Mouse (Mus musculus) testis, adult 2 months (tissue): ENCODE data around the gene Orm2. TPM values are rescaled to one million over a fixed set of nuclear protein-coding genes. Genes with fewer than 3 reads are reported as not detected.

Experiments
- H3K27ac ChIP-seq: fragments of 200-500 bp; 2 replicates; pipeline ENCODE4 v1.5.1; 2012; ENCODE audit warnings: low read depth, low read length; ENCODE audit not compliant: control insufficient read depth, insufficient read depth
- H3K27me3 ChIP-seq: fragments of 200-500 bp; 2 replicates; pipeline ENCODE4 v1.6.1; 2012; ENCODE audit warnings: mild to moderate bottlenecking, low read length, moderate library complexity; ENCODE audit not compliant: control insufficient read depth, insufficient read depth
- H3K36me3 ChIP-seq: fragments of 200-500 bp; 2 replicates; pipeline ENCODE4 v1.6.1; 2012; ENCODE audit warnings: mild to moderate bottlenecking, low read length; ENCODE audit not compliant: control insufficient read depth, insufficient read depth
- H3K4me1 ChIP-seq: fragments of 200-500 bp; 2 replicates; pipeline ENCODE4 v1.6.1; 2012; ENCODE audit warnings: low read length; ENCODE audit not compliant: control insufficient read depth, insufficient read depth
- H3K4me3 ChIP-seq: fragments of 200-500 bp; 2 replicates; pipeline ENCODE4 v1.5.1; 2012; ENCODE audit warnings: low read depth, mild to moderate bottlenecking, low read length, moderate library complexity, mixed read lengths; ENCODE audit not compliant: control insufficient read depth
- CTCF ChIP-seq: fragments of 200-500 bp; IDR thresholded peaks from 2 replicates; pipeline ENCODE4 v1.5.1; 2012; ENCODE audit warnings: low read depth, mild to moderate bottlenecking, inconsistent platforms, low read length, moderate library complexity; ENCODE audit not compliant: control insufficient read depth, insufficient read depth, insufficient replicate concordance
- POLR2A ChIP-seq: fragments of 200-500 bp; IDR thresholded peaks from 2 replicates; pipeline ENCODE4 v1.6.1; 2012; ENCODE audit warnings: low read depth, mild to moderate bottlenecking, inconsistent platforms, low read length, moderate library complexity; ENCODE audit not compliant: control insufficient read depth
- polyA plus RNA-seq: library from polyadenylated mRNA; depleted of rRNA; stranded (reverse); fragments of >200 nt; gene quantifications from 2 replicates; pipeline ENCODE4 v1.2.3, GENCODE M21; 2012

Orm2 gene
- polyA plus RNA-seq, 1 experiment: not detected

GRCm38 (mm10) chr4:63400541-63401306, 38.5 kb downstream of the Orm2 start:
- H3K27ac ChIP-seq: no peak overlapping the region
- no peak overlapping the region for H3K4me3 ChIP-seq
- H3K4me1 ChIP-seq: no peaks in the 10 kb centered on the region; the same call in none of the 2 replicates
- TF ChIP-seq POLR2A (no peak), CTCF (no peak)
- H3K27me3 ChIP-seq: no peaks in the 10 kb centered on the region
- no peaks in the 10 kb centered on the region for H3K36me3 ChIP-seq

GRCm38 (mm10) chr4:63401620-63402019, 39.4 kb downstream of the Orm2 start:
- TF ChIP-seq POLR2A: no peak
- TF ChIP-seq CTCF: no peak
- Histone ChIP-seq H3K4me1 (no peaks in the 10 kb centered on the region; the same call in 1 of the 2 replicates), H3K4me3 (no peak overlapping the region), H3K27me3 (no peaks in the 10 kb centered on the region), H3K36me3 (no peaks in the 10 kb centered on the region), H3K27ac (no peak overlapping the region; the same call in 1 of the 2 replicates)

- Histone ChIP-seq H3K27me3 (no peaks in the 10 kb centered on the region), H3K4me1 (no peaks in the 10 kb centered on the region; the same call in 1 of the 2 replicates), H3K4me3 (no peak overlapping the region), H3K27ac (no peak overlapping the region), H3K36me3 (no peaks in the 10 kb centered on the region)
- TF ChIP-seq POLR2A (no peak), CTCF (no peak)
Measured at GRCm38 (mm10) chr4:63402056-63402455, 39.8 kb downstream of the Orm2 start.

- no peaks in the 10 kb centered on the region for H3K27me3 ChIP-seq
- no peaks in the 10 kb centered on the region; the same call in 1 of the 2 replicates for H3K4me1 ChIP-seq
- H3K27ac ChIP-seq: peak overlapping the region; percentile 61
- TF ChIP-seq POLR2A: no peak
- TF ChIP-seq CTCF: no peak
- no peaks in the 10 kb centered on the region for H3K36me3 ChIP-seq
- peak overlapping the region; percentile 42 for H3K4me3 ChIP-seq
Measured at GRCm38 (mm10) chr4:63402558-63402957, 40.3 kb downstream of the Orm2 start.

- Histone ChIP-seq H3K4me1 (no peaks in the 10 kb centered on the region), H3K27ac (peak within 1 kb of the TSS; percentile 61), H3K4me3 (peak within 1 kb of the TSS; percentile 42), H3K36me3 (no peaks in the 10 kb centered on the region), H3K27me3 (no peaks in the 10 kb centered on the region)
- TF ChIP-seq POLR2A: no peak
Measured at GRCm38 (mm10) chr4:63403040-63403959, 41.1 kb downstream of the Orm2 start, which contains the start of gene Akna. Akna (minus strand) TSS chr4:63403354.

GRCm38 (mm10) chr4:63404205-63404604, 42.0 kb downstream of the Orm2 start:
- Histone ChIP-seq H3K27ac (no peak overlapping the region), H3K27me3 (no peaks in the 10 kb centered on the region), H3K4me1 (no peaks in the 10 kb centered on the region), H3K36me3 (no peaks in the 10 kb centered on the region), H3K4me3 (no peak overlapping the region)
- TF ChIP-seq POLR2A: no peak
- TF ChIP-seq CTCF: no peak

GRCm38 (mm10) chr4:63405051-63405450, 42.8 kb downstream of the Orm2 start:
- Histone ChIP-seq H3K4me3 (no peak overlapping the region), H3K36me3 (no peaks in the 10 kb centered on the region), H3K27ac (no peak overlapping the region), H3K27me3 (no peaks in the 10 kb centered on the region), H3K4me1 (peaks cover under 1% of the 10 kb centered on the region)
- TF ChIP-seq POLR2A: no peak
- no peak for TF ChIP-seq CTCF
